Mouse (Mus musculus): ENCODE measurements around the gene Methig1. TPM values are rescaled to one million over a fixed set of nuclear protein-coding genes. Genes with fewer than 3 reads are reported as not detected.
"Not testable (repeated sequence)": the region's sequence is repeated elsewhere in the genome, so short reads cannot be mapped to it uniquely, and the experiment has no call there.

The Methig1 gene
- 0.64 TPM in 1 of 2 replicates, not detected in the other for total RNA-seq (2021)
- long read RNA-seq = 0 reads

DNA sequence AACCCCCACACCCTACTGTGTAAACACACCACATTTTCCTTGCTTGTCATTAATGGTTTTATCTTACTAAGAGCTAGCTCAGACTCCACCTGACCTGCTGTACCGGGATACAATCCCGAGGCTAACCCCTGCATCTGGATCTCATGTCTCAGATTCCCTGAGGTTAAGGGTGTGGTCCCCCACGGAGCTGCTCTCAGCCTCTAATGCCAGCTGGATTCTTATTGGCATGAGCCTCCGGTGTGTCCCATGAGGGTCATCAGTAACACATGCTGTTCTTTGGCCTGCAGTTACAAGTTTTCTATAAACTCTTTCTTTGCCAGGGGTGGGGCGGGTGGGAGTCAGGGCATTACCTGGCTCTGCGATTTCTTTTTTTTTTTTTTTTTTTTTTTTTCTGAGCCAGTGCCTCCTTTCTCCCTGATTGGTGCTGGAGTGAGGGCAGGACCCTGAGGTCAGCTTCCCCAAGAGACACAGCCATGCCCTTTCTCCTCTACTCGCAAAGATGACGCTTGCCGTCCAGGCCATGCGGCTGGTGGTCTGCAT, at the start of gene Methig1, which contains the start of gene Mettl7a2:
TSS of gene Methig1 (plus strand) at position 439 of the 540 bp plus-strand sequence.
TSS of gene Mettl7a2 (plus strand) at position 490 of the 540 bp plus-strand sequence.
- DNase-seq = no peak

DNA sequence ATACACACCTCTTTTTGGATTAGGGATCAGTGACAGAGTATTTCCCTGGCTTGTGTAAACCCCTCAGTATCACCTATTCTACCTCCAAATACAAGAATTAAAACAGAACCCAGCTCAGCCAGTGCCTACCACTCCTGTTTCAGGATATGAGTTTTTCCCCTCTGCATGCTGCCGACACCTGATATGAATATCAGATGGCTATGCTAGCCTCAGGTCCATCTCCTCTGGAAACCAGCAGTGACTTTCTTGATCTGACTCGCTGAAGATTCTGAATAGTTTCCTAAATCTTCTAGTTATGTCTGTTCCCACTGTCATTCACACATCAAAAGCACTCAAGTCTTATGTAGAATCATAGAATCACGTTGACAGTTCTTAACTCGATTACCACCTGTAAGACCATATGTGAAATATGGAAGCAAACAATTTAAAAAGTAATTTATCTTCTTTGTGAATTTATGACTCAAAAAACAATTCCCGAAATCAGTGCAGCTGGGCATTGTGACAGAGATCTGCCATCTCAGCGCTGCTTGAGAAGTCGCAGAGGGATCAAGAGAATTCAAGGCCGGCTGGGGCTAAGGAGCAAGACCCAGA, 49.4 kb upstream of the Methig1 start:
- no peak for DNase-seq

DNA sequence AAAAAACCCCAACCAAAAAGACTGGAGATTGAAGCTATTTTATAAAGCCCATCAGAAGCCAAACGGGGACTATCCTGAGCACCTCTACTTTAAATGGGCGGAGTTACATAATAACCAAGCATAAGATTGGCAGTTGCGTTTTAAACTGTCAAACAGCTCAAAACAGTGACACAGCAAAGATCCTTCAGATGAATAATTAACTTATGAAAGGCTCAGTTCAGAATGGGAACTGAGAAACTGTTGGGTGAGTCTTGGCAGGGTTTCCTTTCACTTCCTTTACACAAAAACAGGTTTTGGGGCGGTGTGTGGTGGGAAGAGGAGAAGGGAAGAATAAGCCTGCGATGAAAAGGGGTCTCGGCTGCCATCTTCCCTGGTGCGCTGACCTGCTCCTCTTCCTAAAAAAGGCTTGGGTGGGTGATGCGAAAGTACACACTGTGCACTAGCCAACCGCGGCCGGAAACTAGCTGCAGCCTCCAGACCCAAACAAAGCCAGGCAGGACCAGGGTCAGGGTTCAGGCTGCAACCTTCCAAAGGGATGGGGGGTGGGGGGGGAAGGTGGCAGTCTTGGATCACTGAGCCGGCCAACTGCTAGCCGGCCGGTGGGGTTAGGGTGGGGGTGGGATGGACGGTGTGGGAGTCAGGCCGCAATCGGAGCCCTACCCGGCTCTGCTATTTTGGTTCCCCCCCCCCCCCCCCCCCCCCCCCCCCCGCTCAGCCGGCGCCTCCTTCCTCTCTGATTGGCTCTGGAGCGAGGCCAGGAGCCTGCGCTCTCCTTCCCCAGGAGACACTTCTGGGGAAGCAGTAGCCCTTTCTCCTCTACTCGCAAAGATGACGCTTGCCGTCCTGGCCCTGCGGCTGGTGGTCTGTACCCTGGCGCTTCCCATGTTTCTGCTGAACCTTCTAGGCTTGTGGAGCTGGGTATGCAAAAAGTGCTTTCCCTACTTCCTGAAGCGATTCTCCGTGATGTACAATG, 48.6 kb upstream of the Methig1 start, which contains the start of gene Mettl7a1:
TSS of gene Mettl7a1 (plus strand) at position 122 of the 973 bp plus-strand sequence.
- peak; percentile 87 for DNase-seq

DNA sequence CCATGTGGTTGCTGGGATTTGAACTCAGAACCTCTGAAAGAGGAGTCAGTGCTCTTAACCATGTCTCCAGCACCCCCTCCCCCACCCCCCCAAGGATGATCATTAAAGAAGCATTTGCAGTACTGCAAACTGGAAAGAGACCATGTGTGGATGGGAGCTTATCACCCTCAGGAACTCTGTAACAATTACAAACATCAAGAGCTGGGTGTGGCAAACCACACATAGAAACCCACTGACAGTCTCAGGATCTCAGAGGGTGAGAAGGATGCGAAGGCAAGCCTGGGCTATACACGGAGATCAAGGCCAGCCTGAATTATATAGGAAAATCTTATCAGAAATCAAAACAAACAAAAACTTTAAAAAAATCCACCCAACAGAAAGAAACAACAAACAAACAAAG, 46.7 kb upstream of the Methig1 start:
- no peak for DNase-seq

DNA sequence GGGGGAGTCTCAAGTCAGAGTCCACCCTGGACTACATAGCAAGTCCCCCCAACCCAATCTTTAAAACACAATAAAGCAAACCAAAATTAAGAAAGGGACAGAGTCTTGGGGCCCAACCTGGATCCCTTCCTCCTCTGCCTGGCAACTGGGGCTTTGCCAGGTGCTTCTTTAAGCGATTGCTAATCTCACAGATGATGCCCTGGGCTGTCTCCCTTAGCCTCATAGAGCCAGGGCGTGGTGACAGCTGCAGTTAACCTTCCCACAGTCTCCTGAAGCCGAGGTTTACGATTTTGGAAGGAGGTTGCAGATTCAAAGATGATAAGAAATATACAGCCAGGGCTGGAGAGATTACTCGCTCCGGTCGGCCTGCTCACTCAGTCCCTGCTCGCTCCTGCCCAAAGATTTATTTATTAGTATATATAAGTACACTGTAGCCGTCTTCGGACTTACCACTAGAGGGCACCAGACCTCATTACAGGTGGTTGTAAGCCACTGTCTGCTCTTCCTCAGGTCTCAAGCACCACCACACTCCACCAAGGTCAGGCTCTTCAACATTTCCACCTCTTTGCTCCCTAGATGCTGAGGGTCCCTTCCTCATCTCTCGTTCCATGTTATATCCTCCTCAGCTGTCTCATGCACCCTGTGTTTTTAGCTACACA, 45.4 kb upstream of the Methig1 start:
- not testable (repeated sequence) for DNase-seq

DNA sequence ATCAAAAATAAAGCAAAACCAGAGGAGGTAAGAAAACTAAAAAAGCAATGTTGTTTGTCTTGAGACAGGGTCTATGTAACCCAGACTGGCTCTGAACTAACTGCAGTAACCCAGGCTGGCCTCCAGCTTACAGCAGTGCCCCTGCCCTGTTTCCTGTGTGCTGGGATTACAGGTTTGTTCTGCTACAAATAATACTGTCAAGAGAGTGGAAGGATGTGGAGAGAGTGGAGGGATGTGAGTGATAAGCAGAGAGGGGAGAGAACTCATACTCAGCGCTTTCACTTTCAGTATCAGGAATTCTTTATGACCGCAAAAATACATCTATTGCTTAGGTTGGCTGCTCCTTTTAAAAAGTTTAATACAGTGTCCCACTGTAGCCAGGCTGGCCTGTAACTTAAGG, 40.6 kb upstream of the Methig1 start:
- DNase-seq = no peak

DNA sequence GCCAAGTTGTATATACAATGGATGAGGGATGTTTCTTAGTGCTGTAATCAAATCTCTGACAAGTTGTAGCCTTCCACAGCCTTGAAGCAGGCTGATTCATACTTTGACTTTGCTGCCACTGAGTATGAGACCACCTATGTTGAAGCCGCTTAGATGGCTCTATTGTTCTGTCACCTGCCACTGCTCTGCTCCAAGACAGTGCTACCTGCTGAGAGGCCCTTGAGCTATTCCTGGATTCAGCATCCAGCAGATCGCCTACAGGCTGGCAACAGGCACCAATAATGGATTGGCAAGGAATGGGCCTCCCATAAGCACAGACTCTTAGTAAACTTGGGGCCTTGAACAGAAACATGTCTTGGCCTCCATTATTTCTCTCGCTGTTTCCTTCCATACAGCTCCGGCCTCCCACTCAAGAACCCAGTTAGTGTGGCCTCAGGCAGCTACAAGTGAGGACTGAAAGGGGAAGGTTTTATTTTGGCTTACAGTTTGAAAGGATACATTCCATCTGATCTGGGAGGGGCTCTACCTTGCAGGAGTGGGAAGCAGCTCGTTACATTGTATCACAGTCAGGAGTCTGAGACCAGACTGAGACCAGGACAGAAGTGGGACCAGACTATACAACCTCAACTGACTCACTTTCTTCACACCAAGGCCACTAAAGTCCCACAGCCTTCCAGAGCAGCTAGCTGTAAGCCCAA, 38.4 kb upstream of the Methig1 start:
- DNase-seq = no peak

DNA sequence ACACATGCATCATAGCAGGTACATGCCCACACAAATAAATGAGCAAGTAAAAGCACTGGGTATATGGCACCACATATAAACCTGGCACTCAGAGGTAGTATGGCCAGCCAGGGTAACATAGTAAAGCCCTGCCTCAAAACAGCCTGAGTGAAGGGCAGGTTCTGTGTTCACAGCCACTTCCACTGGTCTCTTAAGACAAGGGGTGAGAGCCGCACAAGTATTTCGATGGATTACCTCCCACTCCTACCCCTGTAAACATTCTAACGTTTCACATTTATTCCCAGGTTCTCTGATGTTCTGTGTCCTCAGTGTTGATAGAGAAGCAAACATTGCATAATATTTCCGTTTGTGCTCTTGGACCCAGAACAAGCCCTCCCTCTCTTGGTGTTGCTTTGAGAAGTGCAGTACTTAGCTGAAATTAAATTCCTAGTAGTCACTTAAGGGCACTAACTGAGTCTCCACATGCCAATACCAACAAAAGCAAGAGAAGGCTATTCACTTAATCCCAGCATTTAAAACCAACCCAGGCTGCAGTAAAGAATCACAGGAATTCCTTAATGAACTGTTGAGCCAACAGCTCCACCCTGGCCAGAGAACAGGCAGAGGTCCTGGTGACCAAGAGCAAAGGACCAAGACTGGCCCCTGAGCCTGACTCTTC, 34.8 kb upstream of the Methig1 start:
- not testable (repeated sequence) for DNase-seq

DNA sequence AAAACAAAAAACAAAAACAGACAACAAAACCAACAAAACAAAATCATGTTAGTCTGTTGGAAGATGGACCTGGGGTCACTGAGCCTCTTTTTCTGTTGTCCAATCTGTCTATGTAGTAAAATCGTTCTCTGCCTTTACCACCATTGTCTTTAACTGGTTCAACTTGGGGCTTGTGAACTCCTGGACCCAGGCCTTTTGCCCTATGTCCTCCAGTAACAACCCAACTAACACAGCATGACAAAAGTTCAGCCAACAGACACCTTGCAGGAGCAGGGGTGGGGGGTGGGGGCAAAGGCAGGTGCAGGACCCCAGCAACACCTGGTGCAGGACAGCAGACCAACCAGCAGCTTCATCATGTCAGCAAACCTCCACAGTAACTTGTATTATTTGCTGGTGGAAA, 33.1 kb upstream of the Methig1 start:
- no peak for DNase-seq

DNA sequence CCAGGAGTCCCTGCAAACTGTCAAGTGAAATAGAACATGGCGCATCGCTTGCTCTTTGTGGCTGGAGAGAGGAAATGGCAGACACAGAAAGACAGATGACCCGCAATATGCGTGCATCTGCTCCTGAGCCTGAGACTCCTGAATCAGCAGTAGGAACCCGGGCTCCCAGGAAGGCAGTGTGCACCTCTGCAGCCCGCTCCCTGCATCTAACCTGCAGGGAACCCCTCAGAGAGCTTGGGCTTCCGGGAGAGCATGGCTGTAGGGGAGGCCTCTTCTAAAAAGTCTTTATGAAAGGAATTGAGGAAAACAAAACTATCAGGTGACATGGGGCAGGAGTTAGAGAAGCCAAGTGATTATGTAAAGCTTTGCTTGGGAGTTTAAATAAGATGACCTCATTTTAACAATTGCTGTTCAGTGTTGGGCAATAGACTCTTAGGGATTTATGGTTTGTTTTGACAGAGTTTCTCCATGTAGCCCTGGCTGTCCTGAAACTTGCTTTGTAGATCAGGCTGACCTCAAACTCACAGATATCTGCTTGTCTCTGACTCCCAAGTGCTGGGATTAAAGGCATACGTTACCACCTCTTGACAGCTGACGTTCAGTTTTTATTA, 32.5 kb upstream of the Methig1 start:
- DNase-seq = peak; percentile 7

DNA sequence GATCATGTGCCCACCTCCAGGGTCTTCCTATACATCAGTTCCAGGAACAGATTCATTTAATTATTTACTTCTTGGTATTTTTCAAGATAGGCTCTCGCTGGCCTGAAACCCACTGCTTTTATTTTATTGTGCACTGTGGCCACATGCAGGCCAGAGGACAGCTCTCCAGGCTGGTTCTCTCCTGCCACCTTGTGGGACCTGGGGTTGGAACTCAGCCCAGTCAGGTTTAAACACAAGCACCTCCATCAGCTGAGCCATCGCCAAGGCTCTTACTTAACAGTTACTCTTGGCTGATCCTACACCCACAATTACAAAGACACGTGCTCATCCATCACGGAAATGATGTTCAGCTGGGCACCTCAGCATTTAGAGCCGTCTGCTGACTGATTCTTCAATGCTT, 31.8 kb upstream of the Methig1 start:
- DNase-seq = peak; percentile 37

DNA sequence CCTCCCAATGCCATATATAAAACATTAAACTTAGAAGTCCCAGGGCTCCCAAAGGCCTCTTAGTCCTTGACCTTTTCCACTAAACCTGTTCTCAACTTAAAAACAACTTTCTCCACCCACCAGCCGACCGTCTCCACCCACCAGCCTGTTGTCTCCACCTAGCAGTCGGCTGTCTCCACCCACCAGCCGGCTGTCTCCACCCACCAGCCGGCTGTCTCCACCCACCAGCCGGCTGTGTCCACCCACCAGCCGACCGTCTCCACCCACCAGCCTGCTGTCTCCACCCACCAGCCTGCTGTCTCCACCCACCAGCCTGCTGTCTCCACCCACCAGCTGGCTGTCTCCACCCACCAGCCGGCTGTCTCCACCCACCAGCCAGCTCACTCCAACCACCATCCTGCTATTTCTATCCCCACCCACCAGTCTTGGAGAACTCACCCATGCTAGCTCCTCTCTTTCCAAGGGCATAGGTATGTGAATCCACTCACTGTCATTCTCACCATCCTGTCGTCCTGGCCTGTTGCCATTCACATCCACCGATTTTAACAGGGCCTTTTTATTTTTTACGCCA, 28.8 kb upstream of the Methig1 start:
- no peak for DNase-seq

DNA sequence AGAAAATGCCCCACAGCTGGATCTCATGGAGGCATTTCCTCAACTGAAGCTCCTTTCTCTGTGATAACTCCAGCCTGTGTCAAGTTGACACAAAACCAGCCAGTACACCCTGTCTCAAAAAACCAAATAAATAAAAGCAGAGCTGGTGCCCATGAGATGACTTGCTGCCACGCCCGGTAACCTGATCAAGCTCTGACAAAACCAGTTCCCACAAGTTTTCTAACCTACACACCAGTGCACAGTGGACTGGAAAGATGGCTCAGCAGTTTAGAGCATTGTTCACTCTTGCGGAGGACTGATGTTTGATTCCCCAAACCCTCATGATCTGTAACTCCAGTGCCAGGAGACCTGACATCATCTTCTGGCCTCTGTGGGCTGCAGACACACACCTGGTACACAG, 27.7 kb upstream of the Methig1 start:
- no peak for DNase-seq

DNA sequence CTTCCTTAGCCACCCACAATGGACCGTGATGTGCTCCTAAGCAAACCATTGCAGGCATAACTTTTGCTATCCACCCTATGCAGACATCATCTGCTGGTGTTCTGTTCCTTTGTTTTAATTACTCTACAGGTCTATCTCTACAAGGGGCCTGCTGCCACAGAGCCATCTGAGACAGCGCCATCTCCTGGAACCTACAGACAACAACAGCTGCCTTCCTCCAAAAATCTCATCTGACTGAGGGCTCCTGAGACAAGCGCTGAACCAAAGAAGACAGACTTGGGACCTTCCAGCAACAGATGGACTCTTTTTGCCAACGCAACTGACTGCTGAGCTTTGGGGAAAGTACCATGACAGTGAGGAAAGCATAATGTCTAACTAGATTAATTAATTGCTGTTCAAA, 24.9 kb upstream of the Methig1 start:
- DNase-seq = not testable (repeated sequence)

DNA sequence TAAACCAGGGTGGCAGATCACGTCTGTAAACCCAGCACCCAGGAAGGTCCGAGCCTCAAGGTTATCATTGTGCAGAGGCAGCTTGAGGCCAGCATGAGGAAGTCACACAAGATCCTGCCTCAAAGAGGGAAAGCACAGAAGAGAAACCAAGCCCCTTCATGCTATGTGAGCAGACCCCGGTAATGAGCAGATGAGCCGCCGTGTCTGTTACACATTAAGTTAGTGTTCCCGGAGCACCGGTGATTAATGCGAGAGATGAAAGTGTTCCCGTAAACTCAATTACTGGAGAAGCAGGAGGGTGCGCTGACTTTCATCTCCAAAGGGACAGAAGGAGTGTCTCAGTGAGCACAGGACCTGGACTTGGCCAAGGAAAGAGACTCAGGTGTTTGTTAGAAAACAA, 23.6 kb upstream of the Methig1 start:
- DNase-seq = not testable (repeated sequence)

DNA sequence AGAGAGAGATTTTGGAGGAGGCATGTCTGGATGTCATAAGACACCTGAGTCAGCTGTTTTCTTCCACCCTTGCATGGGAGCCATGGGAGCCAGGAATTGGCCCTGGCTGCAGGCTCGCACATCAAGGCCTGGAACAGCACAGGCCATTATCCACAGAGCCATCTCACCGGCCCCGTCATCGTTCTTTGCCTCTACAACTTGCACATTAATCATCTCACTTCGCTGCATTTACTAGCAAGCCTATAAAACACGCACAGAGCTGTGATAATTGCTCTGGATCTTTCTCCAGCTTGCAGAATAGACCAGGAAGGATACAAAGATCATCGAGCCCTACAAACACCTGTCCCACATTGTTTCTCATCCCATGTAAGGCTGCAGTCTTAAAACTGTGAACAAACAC, 22.2 kb upstream of the Methig1 start:
- DNase-seq = no peak

DNA sequence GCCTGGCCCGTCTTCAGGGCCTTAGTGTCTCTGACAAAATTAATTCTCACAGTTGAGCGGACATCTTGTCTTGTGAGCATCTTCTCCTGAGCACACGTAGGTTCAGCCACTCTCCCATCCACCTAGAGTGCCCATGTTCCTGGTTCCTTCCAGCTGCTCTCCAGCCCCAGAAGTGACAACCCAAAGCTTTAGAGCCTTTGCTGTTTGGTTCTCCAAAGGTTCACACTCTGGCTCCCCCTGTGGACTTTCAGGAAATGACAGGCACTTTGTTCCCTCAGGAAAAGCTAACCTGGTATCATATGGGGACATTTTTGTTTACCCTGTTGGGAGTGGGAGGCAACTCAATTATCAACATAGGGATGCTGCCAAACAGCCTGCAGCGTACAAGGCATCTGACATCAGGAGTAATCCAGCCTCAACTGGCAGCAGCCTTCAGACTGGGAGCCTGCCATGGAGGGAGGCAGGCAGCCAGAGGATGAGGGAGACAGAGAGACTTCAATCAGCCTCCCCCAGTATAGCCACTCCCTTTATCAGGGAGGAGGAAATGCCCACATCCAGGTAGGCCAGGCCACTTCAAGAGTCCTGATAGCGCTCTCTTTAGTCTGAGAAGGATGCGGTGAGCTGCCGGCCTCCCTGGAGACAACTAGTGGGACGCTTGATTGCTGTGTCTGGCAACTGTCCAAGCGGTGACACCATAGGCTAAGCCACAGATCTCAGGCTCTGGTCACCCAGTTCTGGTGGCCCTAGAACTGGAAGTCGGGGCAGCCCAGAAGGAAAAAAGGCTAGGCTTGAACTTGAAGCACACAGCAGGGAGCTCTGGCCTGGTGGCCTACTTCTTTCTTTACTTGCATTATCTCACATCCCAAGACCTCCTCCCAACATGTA, 20.6 kb upstream of the Methig1 start:
- DNase-seq = not testable (repeated sequence)

DNA sequence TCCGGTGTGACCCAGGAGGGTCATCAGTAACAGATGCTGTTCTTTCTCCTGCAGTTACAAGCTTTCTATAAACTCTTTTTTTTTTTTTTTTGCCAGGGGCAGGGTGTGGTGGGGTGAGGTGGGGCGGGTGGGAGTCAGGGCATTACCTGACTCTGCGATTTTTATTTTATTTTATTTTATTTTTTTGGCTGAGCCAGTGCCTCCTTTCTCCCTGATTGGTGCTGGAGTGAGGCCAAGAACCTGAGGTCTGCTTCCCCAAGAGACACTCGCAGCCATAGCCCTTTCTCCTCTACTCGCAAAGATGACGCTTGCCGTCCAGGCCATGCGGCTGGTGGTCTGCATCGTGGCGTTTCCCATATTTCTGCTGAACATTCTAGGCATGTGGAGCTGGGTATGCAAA, 18.3 kb upstream of the Methig1 start, which contains the start of gene Mettl7a3:
TSS of gene Mettl7a3 (plus strand) at position 301 of the 400 bp plus-strand sequence.
- no peak for DNase-seq

DNA sequence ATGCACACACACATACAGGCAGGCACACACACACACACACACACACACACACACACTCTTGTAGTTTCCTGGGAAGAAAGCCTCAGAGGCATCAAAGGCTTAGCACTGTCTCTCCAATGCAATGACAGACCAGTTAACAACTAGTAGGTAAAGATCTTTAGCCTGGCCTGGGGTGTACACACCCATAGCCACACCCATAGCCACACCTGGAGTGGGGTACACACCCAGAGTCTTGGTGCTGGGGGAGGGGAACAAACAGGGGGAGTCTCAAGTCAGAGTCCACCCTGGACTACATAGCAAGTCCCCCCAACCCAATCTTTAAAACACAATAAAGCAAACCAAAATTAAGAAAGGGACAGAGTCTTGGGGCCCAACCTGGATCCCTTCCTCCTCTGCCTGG, 15.6 kb upstream of the Methig1 start:
- not testable (repeated sequence) for DNase-seq
